Mouse (Mus musculus) brain, embryonic 14.5 days (tissue): ENCODE results near the gene Baat.

ENCODE experiments used
- CTCF ChIP-seq: fragments of 200-500 bp; IDR thresholded peaks from 2 replicates; pipeline ENCODE4 v1.5.1; 2012; ENCODE audit warnings: inconsistent platforms, mild to moderate bottlenecking, moderate library complexity, borderline replicate concordance; ENCODE audit not compliant: insufficient read depth, insufficient read length; ENCODE audit errors: extremely low read depth
- POLR2A ChIP-seq: fragments of 200-500 bp; IDR thresholded peaks from 2 replicates; pipeline ENCODE4 v1.6.1; 2012; ENCODE audit warnings: mild to moderate bottlenecking, inconsistent platforms, borderline replicate concordance; ENCODE audit not compliant: poor library complexity, insufficient read depth, insufficient read length, severe bottlenecking; ENCODE audit errors: extremely low read depth

DNA sequence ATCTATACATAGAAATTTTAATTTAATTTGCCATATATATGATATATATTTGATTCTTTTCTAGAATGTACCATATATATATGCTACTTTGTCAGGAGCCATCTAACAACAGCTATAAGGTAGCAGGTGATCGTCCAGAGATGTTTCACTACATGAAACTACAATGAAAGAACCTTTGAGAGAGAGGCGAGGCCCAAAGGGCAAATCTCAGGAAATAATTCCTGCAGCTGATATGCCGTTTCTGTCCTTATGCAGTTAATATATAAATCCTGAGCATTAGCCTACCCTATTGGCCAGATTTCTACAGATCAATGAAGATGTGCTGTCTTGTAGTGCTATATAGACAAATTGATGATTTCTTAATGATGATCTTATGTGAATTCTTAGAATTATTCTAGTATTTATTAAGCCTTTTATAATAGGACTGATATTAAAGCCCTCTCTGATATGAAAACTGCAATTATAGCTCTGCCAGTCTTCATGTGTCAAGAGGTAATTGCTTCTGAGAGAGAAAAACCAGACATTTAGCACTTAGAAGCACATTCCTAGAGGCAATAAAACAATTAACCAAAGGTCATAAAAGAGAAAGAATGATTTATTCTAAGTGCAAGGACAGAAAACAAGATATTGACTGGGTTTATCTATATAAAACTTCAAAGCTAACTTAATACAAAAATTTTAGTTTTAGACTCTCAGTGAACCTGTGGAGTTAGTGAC, 36.8 kb downstream of the Baat start:
- TF ChIP-seq CTCF (no peak), POLR2A (no peak)
